Comparison of ENCODE assay signal across 8 mouse cellular contexts in the genomic region with DNA sequence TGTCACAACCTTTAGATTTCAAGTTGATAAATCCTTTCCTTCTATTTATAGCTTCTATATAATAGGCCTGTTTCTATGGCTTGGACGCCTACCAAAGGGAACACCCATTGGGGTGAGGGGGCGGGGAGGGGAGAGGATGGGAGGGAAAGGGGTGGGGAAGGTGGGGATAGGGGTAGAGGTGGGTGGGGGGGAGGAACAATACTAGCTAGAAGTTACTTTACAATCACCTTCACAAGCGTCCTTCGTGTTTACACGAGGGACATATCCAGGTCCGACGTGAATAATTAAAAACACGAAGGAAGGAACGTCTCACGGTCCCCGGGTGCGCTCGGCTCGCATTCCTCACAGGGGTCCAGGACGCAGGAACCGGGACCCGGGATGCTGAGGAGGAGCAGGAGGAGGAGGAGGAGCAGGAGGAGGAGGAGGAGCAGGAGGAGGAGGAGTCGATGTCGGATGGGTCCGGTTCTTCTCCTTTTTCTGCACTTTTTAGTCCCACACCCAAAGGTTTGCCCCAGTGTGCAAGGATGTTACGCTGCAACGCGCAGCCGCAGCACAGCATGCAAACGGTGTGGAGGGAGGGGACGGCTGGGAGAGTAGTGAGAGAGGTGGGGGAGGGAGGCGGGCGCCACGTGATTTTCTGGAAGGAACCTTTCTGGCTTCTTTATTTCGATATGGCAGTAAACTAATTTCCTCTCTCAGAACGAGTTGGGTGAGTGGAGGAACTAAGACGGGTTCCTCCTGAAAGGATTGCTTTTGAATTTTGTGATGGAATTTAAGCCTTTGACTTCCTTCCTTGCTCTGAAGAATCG. TPM values are rescaled to one million over a fixed set of nuclear protein-coding genes. Genes with fewer than 3 reads are reported as not detected.
DNase-seq lines count a peak whose midpoint lies in the region; ATAC-seq and TF ChIP-seq lines count a peak whose summit lies in the region.

No protein-coding gene starts in this region.

- TF ChIP-seq POLR2A in brain, embryonic 14.5 days (IDR thresholded peaks at IDR 0.05; ENCODE audit: borderline replicate concordance, extremely low read depth, insufficient read depth, insufficient read length, poor library complexity, severe bottlenecking), result no peak

- ATAC-seq in G1E (ENCODE audit: extremely low read depth, insufficient number of reproducible peaks, low FRiP score, poor library complexity, severe bottlenecking), result peak; percentile 96
- ATAC-seq in hindbrain, embryonic 15.5 days (ENCODE audit: low FRiP score, low read depth), result peak; percentile 86
- peak; percentile 96 for ATAC-seq in megakaryocyte, adult 5-6 weeks (ENCODE audit: poor library complexity, severe bottlenecking)

- peak overlapping the region; percentile 76 for H3K4me2 ChIP-seq in hindbrain, embryonic 15.5 days

- peaks cover 5% of the 10 kb centered on the region for H3K36me3 ChIP-seq in G1E (replicated peaks)
- no peaks in the 10 kb centered on the region for H3K36me3 ChIP-seq in hindbrain, embryonic 15.5 days

- peak overlapping the region; percentile 73 for H3K4me3 ChIP-seq in G1E (ENCODE audit: low read depth, low read length)
- peak overlapping the region; percentile 47 for H3K4me3 ChIP-seq in hindbrain, embryonic 15.5 days

- no peak for TF ChIP-seq CTCF in G1E (IDR thresholded peaks at IDR 0.05; ENCODE audit: low read depth, low read length)
- TF ChIP-seq CTCF in brain, embryonic 14.5 days (IDR thresholded peaks at IDR 0.05; ENCODE audit: borderline replicate concordance, extremely low read depth, insufficient read depth, insufficient read length), result no peak

- peak overlapping the region; percentile 47 for H3K9ac ChIP-seq in hindbrain, embryonic 15.5 days

- H3K27me3 ChIP-seq in G1E (ENCODE audit: insufficient read depth, low read length), result no peaks in the 10 kb centered on the region
- no peaks in the 10 kb centered on the region for H3K27me3 ChIP-seq in hindbrain, embryonic 15.5 days

- under 1% methylated on average over 33 of the region's 33 CpGs for WGBS in hindbrain, embryonic 15.5 days

- DNase-seq in G1E (ENCODE audit: low spot score), result peak; percentile 90
- peak; percentile 93 for DNase-seq in brain, embryonic 14.5 days (ENCODE audit: low read depth)
- peak; percentile 64 for DNase-seq in gastrocnemius, adult 18-20 months (ENCODE audit: low spot score)
- DNase-seq in left cerebral cortex, adult 8-10 months (ENCODE audit: low spot score in 2 of 2), result peak; percentile 9 to 18
- DNase-seq in right cerebral cortex, postnatal 14 days, result peak; percentile 44
- peak; percentile 85 for DNase-seq in yolk sac, embryonic 10.5 days (ENCODE audit: low spot score)

- H3K9me3 ChIP-seq in G1E (replicated peaks), result no peaks in the 10 kb centered on the region
- no peaks in the 10 kb centered on the region for H3K9me3 ChIP-seq in hindbrain, embryonic 15.5 days

- peaks cover 41% of the 10 kb centered on the region for H3K4me1 ChIP-seq in G1E (ENCODE audit: insufficient read depth, low read depth, low read length)
- H3K4me1 ChIP-seq in hindbrain, embryonic 15.5 days (replicated peaks), result 0 out of 2 replicates have a peak, but pooled peaks cover 4% of the 10 kb centered on the region

- H3K27ac ChIP-seq in hindbrain, embryonic 15.5 days (replicated peaks), result peak overlapping the region; percentile 46

RNA-seq across cellular contexts. Expression of a gene that starts 36.5 kb away (rescaled TPM):
- total RNA-seq in G1E (2014; fragmentation: Nextera tagmentation), result 46.0 and 65.0 TPM in 2 replicates
- 46.1 and 46.2 TPM in 2 replicates for total RNA-seq in G1E (2017)
- 18.7 and 22.0 TPM in 2 replicates for polyA plus RNA-seq in G1E (2012)
- polyA plus RNA-seq in brain, embryonic 14.5 days (2012; rRNA removed), result 5.7 and 7.6 TPM in 2 replicates
- 1 to 10 TPM; 3.8 to 5.5 TPM for total RNA-seq in gastrocnemius, adult 18-20 months (2021)
- 1.7 and 1.9 TPM in 2 replicates for polyA plus RNA-seq in hindbrain, embryonic 15.5 days (2015; fragmentation: Nextera tagmentation; extraction: Ambion mirVana)
- total RNA-seq in left cerebral cortex, adult 8-10 months (2022), result 1 to 10 TPM; 2.5 to 4.4 (median 3.3) TPM
- total RNA-seq in megakaryocyte, adult 5-6 weeks (2015), result 40.4 and 52.3 TPM in 2 replicates
- total RNA-seq in megakaryocyte, adult 5-6 weeks (2017), result 50.9 and 62.5 TPM in 2 replicates

Comparison
In these comparisons a context has a peak if more than half of its experiments do, and no peak if none do; other contexts are left out.
1. Peak in every context shown above with its lines: DNase-seq, ATAC-seq, H3K4me3 ChIP-seq and H3K27ac ChIP-seq.
2. DNase-seq: peak in every context shown above with its lines; median percentile 93 in brain, embryonic 14.5 days; 90 in G1E; 85 in yolk sac, embryonic 10.5 days; 64 in gastrocnemius, adult 18-20 months; 44 in right cerebral cortex, postnatal 14 days; 14 in left cerebral cortex, adult 8-10 months.
3. RNA of a gene that starts 36.5 kb away (total RNA-seq): 40.4 to 62.5 TPM in megakaryocyte, adult 5-6 weeks and 46.0 to 65.0 TPM in G1E; 3.8 to 5.5 TPM in gastrocnemius, adult 18-20 months and 2.5 to 4.4 TPM in left cerebral cortex, adult 8-10 months; every median in the first group is over 4 times any median in the second.